Mouse (Mus musculus) heart, postnatal 14 days (tissue): ENCODE measurements around the gene Hist1h1c. TPM values are rescaled to one million over a fixed set of nuclear protein-coding genes. Genes with fewer than 3 reads are reported as not detected.
"Not testable (repeated sequence)": the region's sequence is repeated elsewhere in the genome, so short reads cannot be mapped to it uniquely, and the experiment has no call there.

ENCODE experiments used
- DNase-seq, 2 experiments: peaks; one replicate each; pipeline ENCODE4 v3.0.0; 2021 to 2022
- intact Hi-C: fragments of 180-260 bp; cut with DNase I; formaldehyde crosslinking; loops from one replicate; pipeline ENCODE4 v1.15.1; 2025
- total RNA-seq, 2 experiments: library from RNA; stranded (reverse); gene quantifications; 2 replicates each; pipeline ENCODE4 v1.2.3; 2021

Hist1h1c gene
- total RNA-seq, 2 experiments from 2014 or later = 200 to 202 TPM

DNA sequence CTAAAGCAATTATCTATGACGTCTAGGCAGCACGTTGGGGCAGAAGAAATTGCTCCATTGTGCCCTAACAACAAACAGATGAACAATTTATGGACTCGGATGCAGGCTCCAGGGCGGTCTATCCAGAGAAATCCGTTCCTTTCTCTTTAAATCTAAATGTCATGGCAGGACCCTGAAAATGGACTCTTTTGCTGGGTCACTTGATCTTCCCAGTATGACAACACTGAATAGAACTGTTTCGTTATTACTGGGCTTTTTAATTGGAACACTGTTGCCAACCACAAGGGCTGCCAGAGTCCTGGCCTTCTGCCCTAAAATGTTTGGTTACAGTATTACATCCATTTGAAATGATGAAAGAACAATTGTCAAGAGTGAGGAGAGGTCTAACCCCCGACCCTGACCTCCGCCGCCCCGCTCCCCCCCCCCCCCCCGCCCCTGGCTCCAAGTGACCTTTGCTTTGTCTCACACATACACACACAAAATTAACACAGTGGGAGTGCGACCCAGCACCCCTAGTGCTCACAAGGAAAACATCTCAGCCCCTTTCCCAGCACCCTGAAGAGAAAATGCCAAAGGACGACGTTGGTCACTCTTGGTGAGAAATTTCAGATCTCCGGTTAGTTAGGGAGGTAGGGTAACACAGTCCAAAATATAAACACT lies 28.8 kb upstream of the Hist1h1c start:
- intact Hi-C loops = no loop called here
- peak in 1 of 2 experiments; percentile 29 for DNase-seq

DNA sequence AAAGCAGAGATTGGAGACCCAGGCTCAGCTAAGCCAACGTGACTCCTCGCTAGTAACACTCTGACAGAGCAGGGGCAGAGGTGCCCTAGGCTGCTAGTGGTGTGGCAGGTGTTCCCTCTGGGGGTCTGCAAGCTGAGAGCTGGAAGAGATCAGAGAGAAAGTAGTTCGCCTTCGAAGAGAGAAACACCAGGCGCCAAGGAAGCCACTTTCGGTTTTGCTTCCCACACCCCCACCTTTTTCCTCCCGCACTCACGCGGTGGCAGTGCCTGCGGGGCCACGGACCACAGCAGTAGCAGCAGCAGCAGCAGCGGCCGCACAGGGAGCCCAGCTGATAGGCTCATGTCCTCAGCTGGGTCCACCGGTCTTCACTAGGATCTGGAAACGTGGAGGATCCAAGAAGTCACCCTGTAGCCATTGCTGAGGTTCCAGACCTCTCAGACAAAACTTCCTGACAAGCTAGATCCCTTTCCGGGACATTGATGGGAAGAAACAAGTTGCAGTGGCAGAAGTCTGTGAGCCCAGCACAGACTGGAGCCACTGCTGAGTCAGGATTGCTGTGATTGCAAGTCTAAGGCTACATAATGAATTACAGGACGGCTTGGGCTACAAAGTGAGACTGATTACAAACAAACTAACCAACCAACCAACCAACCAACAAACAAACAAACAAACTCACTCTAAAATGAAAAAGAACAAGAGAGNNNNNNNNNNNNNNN lies 28.1 kb upstream of the Hist1h1c start, which contains the start of gene Hfe:
Gene Hfe (minus strand): TSS at position 481 of the 716 bp plus-strand sequence.
- intact Hi-C loops = no loop called here
- DNase-seq = peak; percentile 57 to 65

- DNase-seq = no peak
- intact Hi-C loops = no loop called here
These were observed 22.2 kb upstream of the Hist1h1c start for GRCm38 (mm10) chr13:23716261-23717042.

GRCm38 (mm10) chr13:23717176-23717575 lies 21.4 kb upstream of the Hist1h1c start:
- DNase-seq = no peak

GRCm38 (mm10) chr13:23717593-23718245 lies 20.9 kb upstream of the Hist1h1c start:
- DNase-seq, intact Hi-C loops: not testable (repeated sequence)

More at GRCm38 (mm10) chr13:23717176-23717575, 21.4 kb upstream of the Hist1h1c start:
- intact Hi-C loops = no loop called here

GRCm38 (mm10) chr13:23724239-23724638 lies 14.4 kb upstream of the Hist1h1c start:
- DNase-seq = no peak
- intact Hi-C loops = no loop called here

DNA sequence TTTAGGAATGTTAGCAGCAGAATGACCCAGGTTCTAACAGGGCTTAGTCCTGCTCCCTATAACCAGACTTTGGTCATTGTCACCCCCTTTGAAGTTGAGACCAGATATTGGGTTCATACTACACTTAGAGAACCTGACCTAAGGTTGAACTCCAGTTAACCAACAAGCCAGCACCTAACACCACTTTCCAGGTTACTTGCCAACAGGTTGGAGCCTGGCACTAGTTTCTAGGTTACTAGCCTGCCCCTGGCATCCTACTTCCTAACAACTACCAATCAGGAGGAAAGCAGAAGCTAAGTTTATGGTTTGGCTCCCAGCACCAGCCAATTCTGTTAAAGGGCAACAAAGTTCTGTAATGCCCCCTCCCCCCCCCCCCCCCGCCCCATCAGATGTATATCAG lies 13.4 kb upstream of the Hist1h1c start:
- intact Hi-C loops = no loop called here

GRCm38 (mm10) chr13:23728472-23729191 lies 10.0 kb upstream of the Hist1h1c start:
- intact Hi-C loops = no loop called here
- DNase-seq = no peak

More for the DNA sequence above, 13.4 kb upstream of the Hist1h1c start:
- no peak for DNase-seq

GRCm38 (mm10) chr13:23729192-23729525 lies 9.4 kb upstream of the Hist1h1c start:
- no peak for DNase-seq
- intact Hi-C loops = no loop called here

GRCm38 (mm10) chr13:23729706-23730105 lies 8.9 kb upstream of the Hist1h1c start:
- intact Hi-C loops = loop anchor here (10.0 kb wide), 1 partner anchor 45 kb away; the partner anchor contains the start of genes Hist1h2ac and Hist1h2bc
- no peak for DNase-seq

- intact Hi-C loops = loop anchor here (10.0 kb wide), 1 partner anchor 46 kb away; the partner anchor contains the start of genes Hist1h2ac and Hist1h2bc
- peak in 1 of 2 experiments; percentile 41 for DNase-seq
These were observed 8.1 kb upstream of the Hist1h1c start for GRCm38 (mm10) chr13:23730479-23730878.

DNA sequence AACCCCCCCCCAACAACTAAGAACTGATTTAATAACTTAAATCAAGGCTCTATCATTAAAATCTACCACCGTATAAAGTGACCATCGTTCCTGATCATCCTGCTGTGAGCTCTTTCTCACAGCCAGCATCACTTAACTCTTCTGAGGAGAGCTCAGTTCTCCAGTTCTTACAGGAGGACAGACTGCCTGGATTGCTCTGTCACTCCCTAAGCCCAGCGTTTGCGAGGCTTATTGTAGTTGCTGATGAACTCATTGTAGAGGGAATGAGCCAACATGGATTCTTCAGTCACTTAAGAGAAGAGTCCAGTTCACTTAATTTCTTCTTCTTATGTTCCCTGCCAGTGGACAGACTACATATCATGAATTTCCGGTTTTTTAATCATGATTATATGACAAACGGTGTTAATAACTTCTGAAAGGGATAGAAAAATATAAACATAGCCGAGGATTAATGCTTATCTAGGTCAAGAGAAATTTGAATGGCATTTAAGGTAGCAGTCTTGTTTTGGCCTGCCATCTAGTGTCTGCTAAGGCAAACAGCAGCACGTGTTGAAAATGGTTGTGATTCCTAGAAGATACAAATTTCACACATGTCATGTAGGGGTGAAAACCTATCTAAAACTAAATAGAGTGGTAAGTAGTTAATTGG lies 6.3 kb upstream of the Hist1h1c start:
- peak in 1 of 2 experiments; percentile 50 for DNase-seq
- intact Hi-C loops = loop anchor here (1.0 to 10.0 kb wide), 2 partner anchors 31 to 47 kb away; partner anchors contain the start of genes Hist1h2ac and Hist1h2bc

GRCm38 (mm10) chr13:23737091-23737490 lies 1.5 kb upstream of the Hist1h1c start:
- no peak for DNase-seq
- intact Hi-C loops = loop anchor here (5.0 to 10.0 kb wide), 2 partner anchors 52 to 155 kb away; partner anchors contain the start of genes Hist1h2ac, Hist1h2bc and Hist1h4d

DNA sequence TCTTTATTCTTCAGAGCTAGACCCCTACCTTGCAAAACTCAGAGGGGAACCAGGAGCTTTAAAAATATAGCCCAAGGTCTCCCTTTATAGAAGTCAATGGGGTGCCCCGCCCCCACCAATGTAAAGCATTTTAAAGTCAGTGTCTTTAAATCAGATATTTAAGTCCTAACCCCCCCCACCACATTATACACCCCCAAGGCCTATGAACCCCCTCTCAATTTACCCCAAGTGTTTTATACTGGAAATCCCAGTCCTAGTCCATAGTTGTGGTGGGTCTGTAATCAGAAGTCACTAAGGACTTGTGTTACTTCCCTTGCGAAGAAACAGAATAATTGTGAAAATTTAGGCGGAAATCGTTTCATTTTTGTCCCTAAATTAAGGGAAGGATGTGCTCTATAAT lies 567 bp upstream of the Hist1h1c start:
- intact Hi-C loops = loop anchor here (2.0 to 10.0 kb wide), 3 partner anchors 53 to 156 kb away; partner anchors contain the start of genes Hist1h1e, Hist1h2ac, Hist1h2bc and Hist1h4d
- no peak for DNase-seq

GRCm38 (mm10) chr13:23739069-23739921 lies 687 bp downstream of the Hist1h1c start:
- intact Hi-C loops = loop anchor here (2.0 to 10.0 kb wide), 3 partner anchors 54 to 157 kb away; partner anchors contain the start of genes Hist1h1e, Hist1h2ac, Hist1h2bc and Hist1h4d
- peak; percentile 89 for DNase-seq

DNA sequence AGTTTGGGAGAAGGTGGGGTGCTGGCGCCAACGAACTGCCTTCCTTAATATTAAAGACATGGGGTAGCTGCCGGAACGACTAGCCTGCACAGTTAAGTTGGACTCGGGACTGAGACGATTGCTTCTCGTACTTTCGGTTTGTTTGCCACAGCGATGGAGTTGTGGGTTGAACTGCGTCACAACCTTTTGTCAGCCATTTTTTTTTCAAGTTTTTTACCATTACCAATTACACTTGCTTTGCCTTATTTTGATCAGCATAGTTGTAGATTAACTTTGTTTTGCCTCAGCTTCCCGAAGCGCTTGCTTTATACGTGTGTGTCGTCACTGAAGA lies 1.3 kb downstream of the Hist1h1c start:
- no peak for DNase-seq
- intact Hi-C loops = loop anchor here (2.0 to 10.0 kb wide), 3 partner anchors 55 to 158 kb away; partner anchors contain the start of genes Hist1h1e, Hist1h2ac, Hist1h2bc and Hist1h4d

DNA sequence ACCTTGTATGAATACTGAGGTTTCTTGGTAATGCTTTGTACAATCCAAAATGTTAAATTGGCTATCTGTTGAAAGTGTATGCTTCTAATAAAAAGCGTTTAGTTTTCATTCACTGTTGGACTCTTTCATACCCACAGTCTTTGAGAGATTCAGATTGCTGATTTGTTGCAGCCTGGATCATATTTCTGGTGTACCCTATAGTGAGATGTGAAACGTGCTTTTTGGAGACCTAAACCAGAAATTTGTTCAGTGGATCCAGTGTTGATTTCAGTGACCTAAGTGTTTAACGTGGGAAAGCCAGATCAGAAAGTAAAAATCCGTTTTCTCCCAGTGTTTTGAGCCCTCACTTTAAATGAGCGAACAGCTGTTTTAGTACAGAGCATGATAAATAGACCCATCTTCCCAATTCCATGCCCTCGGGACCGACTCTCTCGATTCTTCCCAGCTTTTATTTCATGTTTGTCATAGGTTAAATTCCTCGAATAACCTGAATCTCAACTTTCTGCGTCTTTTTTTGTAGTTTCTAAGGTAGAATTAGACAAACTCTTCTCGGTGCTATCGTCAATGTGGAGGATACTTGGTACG lies 1.7 kb downstream of the Hist1h1c start:
- intact Hi-C loops = no loop called here
- no peak for DNase-seq
